Mouse (Mus musculus) embryonic fibroblast, embryonic 13.5 days (primary cell): ENCODE measurements at regions not wholly inside any gene's neighbourhood (a gene's known extent, or its start where the extent isn't known, plus 50 kb on each side); places are given as distances from the start of the nearest gene placed in this dataset.
"Not testable (repeated sequence)": the region's sequence is repeated elsewhere in the genome, so short reads cannot be mapped to it uniquely, and the experiment has no call there.

Experiments used
- H3K27ac ChIP-seq: 2 replicates; pipeline ENCODE4 v1.5.1; 2012; ENCODE audit warnings: low read length, control low read depth, inconsistent platforms; ENCODE audit not compliant: insufficient read depth
- H3K4me1 ChIP-seq: 2 replicates; pipeline ENCODE4 v1.6.1; 2011; ENCODE audit warnings: low read length; ENCODE audit not compliant: control insufficient read depth, insufficient read depth
- H3K4me3 ChIP-seq: 2 replicates; pipeline ENCODE4 v1.5.1; 2011; ENCODE audit warnings: mild to moderate bottlenecking, control low read depth, low read length; ENCODE audit not compliant: insufficient read depth
- CTCF ChIP-seq: IDR thresholded peaks from 2 replicates; pipeline ENCODE4 v1.5.1; 2011; ENCODE audit warnings: mild to moderate bottlenecking, control low read depth, low read length, moderate library complexity, borderline replicate concordance; ENCODE audit not compliant: insufficient read depth
- POLR2A ChIP-seq: IDR thresholded peaks from 2 replicates; pipeline ENCODE4 v1.6.1; 2011; ENCODE audit warnings: low read depth, mild to moderate bottlenecking, control low read depth, low read length, moderate library complexity

DNA sequence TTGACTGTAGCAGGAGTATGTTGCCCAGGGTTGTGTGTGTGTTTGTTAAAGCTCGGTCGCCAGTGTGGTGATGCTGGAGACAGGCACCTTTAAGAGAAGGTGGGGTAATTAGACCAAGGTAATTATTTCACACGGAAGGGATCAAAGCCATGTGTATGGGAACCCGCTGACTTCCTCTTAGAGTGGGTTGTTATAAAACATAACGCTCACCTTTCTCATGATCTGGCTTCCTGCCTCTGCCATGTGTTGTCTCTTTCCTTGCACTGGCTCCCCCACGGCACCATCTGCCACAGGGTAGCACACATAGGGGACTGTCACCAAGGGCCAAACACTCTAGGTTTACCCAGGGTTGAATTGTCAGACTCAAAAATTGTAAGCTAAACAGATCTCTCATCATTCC, 78.5 kb downstream of the Gm5426 start:
- Histone ChIP-seq H3K4me3 (no peak overlapping the region), H3K4me1 (no peaks in the 10 kb centered on the region; the same call in 1 of the 2 replicates), H3K27ac (no peak overlapping the region)
- TF ChIP-seq POLR2A = no peak
- no peak for TF ChIP-seq CTCF

DNA sequence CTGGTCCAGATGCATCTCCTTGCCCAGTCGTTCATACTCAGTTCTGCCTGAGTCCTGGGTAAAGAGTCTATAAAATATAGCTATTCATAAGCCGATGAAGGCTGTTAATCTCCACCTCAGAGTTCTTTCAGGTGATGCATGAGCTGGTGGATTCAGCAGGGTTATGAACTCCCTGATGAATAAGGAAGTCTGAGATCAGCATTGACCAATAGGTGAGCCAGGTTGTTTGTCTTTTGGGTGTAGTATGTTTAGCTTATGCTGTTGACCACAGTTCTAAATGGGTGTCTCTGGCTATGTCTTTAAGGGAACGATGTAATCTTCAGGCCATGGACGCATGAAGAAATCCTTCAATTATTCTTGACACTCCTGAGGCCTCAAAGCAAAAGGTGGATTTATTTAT, 84.3 kb downstream of the Gm5426 start:
- Histone ChIP-seq H3K27ac (no peak overlapping the region), H3K4me1 (no peaks in the 10 kb centered on the region), H3K4me3 (no peak overlapping the region)
- no peak for TF ChIP-seq CTCF
- TF ChIP-seq POLR2A = no peak

DNA sequence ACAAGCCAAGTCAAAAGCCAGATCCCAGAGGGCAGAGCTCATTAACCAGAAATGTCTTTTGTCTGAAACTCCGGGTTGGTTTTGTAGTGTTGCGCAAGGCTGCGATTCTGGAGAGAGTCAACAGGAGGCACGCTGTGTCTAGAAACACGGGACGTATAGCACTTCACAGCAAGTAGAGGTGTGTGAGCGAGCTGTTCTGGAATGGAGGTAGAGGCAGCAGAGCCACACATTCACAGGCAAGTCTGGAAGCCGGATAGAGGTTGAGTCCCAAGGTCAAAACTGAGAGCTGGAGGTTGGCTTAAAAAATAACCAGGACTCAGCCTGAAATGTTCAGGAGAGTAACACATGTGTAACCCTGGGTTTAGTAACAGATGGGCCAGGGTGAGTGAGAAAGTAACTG, 94.0 kb downstream of the Gm5426 start:
- Histone ChIP-seq H3K27ac (no peak overlapping the region), H3K4me1 (peaks cover 3% of the 10 kb centered on the region), H3K4me3 (no peak overlapping the region)
- TF ChIP-seq POLR2A = no peak
- TF ChIP-seq CTCF = peak; percentile 3; the same call in 1 of the 2 replicates

DNA sequence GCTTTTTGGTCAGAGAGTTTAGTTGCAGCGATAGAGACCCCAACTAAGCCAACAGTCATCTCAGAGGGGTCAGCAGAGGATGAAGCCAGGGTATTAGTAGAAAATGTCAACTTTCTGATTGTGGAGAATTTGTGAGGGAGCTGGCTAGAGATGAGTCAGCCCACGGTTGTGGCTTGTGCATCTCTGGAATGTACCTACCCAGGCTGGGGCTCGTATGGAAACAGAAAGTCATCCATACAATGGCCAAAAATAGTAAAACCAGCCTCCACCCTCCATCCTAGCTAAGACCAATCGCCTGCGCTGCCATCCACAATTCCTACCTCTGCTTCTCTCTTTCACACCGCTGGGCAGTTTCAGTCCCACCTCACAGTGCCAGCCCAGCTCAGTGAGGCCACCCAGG, 94.9 kb downstream of the Gm5426 start:
- H3K4me3 ChIP-seq = no peak overlapping the region
- TF ChIP-seq CTCF (no peak), POLR2A (no peak)
- H3K27ac ChIP-seq = peak overlapping the region; percentile 10; the same call in 1 of the 2 replicates
- peaks cover 3% of the 10 kb centered on the region for H3K4me1 ChIP-seq

DNA sequence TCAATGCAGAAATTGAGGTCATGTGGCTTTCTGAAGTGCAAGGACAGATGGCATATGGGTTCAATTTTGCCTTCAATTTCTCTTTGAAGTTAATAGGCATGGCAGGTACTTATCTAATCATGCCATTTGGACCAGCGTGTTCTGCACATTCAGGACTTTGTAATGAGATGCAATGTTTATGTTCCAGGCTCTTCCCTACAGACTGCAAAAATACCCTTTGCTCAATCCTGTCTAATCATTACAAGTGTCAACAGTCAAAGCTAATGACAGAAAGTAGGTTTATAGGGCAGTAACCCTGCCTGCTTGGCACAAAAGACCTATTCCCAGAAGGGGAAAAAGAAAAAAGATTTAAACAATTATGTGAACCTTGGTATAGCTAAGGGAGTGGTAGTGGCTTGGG, 96.5 kb downstream of the Gm5426 start:
- TF ChIP-seq CTCF (no peak), POLR2A (no peak)
- no peak overlapping the region for H3K27ac ChIP-seq
- peaks cover 6% of the 10 kb centered on the region for H3K4me1 ChIP-seq
- H3K4me3 ChIP-seq = no peak overlapping the region

DNA sequence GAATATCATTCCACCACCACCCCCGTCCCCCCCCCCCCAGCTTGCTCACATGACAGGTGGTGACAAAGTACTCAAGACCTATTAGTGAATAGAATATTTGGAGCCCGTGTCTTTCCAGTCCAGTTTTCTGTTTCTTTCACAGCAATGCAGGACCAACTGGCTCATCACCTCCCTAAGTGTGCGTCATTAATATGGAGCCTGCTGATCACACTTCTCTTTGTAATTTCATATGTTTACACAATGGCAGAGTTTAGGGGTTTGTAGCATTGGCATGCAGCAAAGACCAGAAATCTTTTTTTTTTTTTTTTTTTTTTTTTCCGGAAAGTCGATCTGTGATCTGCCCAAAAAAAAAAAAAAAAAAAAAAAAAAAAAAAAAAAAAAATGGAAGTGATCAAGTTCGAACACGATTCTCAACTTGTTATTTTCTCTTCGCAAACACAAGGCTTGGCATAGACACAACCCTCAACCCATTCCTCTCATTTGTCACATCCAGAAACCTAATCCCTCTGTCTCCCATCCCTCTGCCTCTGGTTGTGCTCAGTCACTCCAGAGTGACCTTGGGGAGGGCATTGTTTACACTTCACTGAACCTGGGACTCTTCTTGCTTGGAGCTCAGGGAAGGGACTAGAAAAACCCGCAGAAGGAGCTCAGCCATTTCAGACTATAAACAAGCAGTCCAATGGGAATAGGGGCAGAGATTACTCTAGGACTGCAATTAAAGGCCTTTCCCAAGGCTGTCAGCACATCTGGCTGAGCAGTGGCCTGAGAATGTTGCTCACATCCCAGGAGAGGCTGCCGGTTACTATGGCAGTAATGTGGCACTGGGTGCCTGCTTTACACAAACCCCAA, 98.4 kb downstream of the Gm5426 start:
- TF ChIP-seq CTCF (no peak), POLR2A (no peak)
- Histone ChIP-seq H3K27ac (no peak overlapping the region), H3K4me3 (no peak overlapping the region), H3K4me1 (peaks cover 6% of the 10 kb centered on the region)

DNA sequence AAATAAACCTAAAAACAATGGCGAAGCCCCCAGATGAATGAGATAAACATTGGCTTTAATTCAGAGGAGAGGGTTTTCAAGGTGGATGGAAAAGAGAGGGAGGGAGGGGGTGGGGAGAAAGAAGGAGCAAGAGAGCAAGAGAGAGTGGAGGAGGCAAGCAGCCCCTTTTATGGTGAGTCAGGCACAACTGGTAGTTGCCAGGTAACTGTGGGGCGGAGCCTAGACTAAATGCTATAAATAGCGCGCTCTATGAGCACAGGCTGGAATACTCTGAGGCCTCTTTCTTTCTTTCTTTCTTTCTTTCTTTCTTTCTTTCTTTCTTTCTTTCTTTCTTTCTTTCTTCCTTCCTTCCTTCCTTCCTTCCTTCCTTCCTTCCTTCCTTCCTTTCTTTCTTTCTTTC, 99.6 kb downstream of the Gm5426 start:
- not testable (repeated sequence) for H3K4me3 ChIP-seq, H3K27ac ChIP-seq, H3K4me1 ChIP-seq

DNA sequence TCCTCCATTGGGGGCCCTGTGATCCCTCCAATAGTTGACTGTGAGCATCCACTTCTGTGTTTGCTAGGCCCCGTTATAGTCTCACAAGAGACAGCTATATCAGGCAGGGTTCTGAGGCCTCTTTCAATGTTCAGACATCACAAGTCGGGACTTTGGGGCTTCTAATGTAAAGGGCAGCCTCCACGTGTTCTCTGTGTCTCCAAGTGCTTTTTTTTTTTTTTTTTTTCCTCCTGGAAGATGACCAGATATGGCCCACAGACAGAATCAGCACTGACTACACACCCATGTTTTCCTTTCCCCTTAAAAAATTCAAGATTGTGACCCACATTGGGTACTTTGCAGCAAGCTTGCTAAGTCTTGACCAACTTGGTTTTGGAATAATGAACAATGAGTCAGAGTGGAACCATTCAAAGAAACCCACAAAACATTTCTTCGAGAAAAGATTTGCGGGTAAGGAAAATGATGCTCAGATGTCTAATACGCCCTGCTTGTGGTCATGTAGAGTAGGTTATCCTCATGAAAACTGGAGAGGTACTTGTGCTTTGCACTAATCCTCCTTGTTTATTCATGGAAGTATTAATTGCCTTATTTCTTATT, 100.5 kb downstream of the Gm5426 start:
- TF ChIP-seq CTCF (no peak), POLR2A (no peak)
- H3K27ac ChIP-seq = peak overlapping the region; percentile 81
- H3K4me1 ChIP-seq = peaks cover 4% of the 10 kb centered on the region; the same call in 1 of the 2 replicates
- H3K4me3 ChIP-seq = no peak overlapping the region

DNA sequence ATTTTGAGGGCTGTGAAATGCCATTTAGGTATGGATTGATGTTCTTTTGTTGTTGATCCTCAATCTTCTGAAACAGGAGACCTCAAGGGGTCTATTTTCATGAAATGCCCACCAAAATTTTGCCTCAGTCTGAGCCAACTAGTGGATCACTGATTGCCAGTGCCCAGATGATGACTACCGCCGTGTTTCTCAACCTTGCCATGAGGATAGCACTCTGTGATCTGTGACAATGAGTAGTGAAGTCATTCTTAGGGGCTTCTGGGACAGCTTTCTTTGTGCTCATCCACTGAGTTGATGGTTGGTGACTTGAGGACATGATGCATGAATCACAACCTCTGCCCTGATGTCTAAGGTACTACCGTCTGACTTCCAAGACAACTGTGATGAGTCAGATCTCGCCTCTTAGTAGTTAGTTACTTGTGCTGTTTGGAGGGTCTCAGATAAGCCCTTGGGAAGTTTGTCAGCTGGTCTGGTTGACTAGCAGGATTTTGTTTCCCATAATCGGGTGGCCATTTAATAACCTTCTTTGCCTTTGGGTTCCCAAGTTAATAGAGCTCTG, 101.2 kb downstream of the Gm5426 start:
- TF ChIP-seq CTCF = no peak
- no peak for TF ChIP-seq POLR2A
- peak overlapping the region; percentile 81 for H3K27ac ChIP-seq
- H3K4me3 ChIP-seq = no peak overlapping the region
- H3K4me1 ChIP-seq = peaks cover 4% of the 10 kb centered on the region; the same call in 1 of the 2 replicates

DNA sequence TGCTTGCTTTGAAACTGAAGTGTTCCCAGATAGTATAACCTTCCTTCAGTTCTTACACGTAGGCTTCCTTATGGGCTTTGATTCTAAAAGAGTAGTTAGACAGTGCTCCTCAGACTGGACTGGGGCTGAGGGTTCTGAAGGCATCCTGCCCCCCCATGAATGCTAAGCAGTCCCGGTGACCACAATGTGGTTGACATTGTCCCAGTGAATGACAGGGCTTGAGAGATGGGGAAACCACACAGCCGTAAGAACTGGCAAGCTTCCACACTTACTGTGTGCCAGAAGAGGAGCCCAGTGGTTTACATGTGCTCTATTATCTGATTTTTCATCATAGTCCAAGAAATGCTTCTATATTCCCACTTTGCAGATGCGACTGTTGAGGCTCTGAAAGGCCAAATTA, 101.8 kb downstream of the Gm5426 start:
- Histone ChIP-seq H3K4me1 (peaks cover 4% of the 10 kb centered on the region; the same call in 1 of the 2 replicates), H3K4me3 (no peak overlapping the region), H3K27ac (peak overlapping the region; percentile 55; the same call in 1 of the 2 replicates)
- TF ChIP-seq CTCF = no peak
- TF ChIP-seq POLR2A = no peak

DNA sequence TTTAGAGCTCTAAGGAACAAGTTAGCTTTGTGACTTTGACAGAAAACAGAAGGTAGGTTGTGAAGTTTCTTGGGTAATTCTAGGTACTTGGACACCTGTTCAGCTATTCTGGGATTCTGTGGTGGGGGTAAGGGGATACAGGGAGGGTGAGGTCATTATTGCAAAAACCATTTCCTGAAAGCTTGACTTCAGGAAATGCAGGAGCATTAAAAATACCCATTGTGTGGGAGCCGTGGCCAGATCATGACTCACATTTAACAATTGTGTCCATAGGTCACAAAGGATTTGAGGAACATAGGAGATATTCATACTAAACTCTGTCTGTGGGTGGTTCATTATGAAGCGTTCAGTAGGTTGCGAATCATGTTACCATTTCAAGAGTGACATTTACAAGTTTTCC, 102.4 kb downstream of the Gm5426 start:
- no peak for TF ChIP-seq CTCF
- no peak for TF ChIP-seq POLR2A
- peaks cover 4% of the 10 kb centered on the region; the same call in 1 of the 2 replicates for H3K4me1 ChIP-seq
- H3K4me3 ChIP-seq = no peak overlapping the region
- no peak overlapping the region; the same call in 1 of the 2 replicates for H3K27ac ChIP-seq
